In the genomic region with DNA sequence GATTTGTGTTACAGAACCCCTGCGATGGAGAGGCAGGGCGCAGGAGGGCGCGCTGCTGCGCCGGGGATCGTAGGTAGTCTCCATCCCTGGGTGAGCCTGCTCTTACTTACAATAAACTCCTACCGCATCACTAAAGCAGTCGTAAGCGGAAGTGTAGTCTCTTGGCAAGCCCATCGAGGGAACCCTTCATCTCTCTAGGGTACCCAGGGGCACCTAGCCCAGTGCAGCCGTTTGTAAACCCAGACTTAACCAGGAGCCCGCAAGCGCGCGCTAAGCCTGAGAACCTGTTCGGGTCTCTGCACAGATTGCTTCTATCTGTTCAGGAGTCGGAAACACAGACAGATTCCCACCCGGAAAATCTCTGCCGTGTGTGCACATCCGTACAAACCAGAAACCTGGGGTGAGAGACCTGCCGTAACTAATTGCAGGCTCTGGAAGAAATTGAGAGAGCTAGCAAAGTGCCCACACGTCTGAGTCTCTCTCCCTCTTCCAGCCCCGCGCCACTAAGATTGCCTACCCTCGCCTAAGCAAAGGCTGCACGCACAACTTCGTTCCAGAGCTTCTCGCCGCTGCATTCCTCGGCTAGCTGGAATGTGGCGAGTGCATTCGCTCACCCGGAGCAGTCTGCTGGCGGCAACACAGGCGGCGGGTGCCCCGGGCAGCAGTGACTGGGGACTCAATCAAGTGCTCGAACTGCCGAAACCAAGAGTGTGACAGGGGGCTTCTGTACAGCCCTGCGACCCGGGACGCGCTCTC, we compare ENCODE assay signal across 8 mouse cellular contexts. TPM values are rescaled to one million over a fixed set of nuclear protein-coding genes. Genes with fewer than 3 reads are reported as not detected.
A peak's percentile ranks its signal among the peaks of the same experiment; 100 is the strongest.
DNase-seq lines count a peak whose midpoint lies in the region; ATAC-seq and TF ChIP-seq lines count a peak whose summit lies in the region.

No protein-coding gene starts in this region.

- H3K9me3 ChIP-seq in ES-Bruce4 (replicated peaks; ENCODE audit: control insufficient read depth, insufficient read depth, low read length, poor library complexity, severe bottlenecking), result no peaks in the 10 kb centered on the region
- H3K9me3 ChIP-seq in forebrain, embryonic 11.5 days (ENCODE audit: control insufficient read depth, low read length), result no peaks in the 10 kb centered on the region
- H3K9me3 ChIP-seq in intestine, embryonic 16.5 days (ENCODE audit: control insufficient read depth, low read length), result no peaks in the 10 kb centered on the region

- DNase-seq in adrenal gland, postnatal 10 days, result peak; percentile 30
- DNase-seq in adrenal gland, postnatal 4 days (ENCODE audit: low spot score in 2 of 2), result no peak
- DNase-seq in forebrain, embryonic 11.5 days (ENCODE audit: low spot score), result peak; percentile 69
- peak; percentile 28 for DNase-seq in lung, postnatal 10 days
- peak; percentile 39 for DNase-seq in thymus, postnatal 4 days
- no peak for DNase-seq in spleen, adult 12 weeks (ENCODE audit: low spot score)

- H3K4me2 ChIP-seq in forebrain, embryonic 11.5 days (ENCODE audit: low read depth, low read length, severe bottlenecking), result peak overlapping the region; percentile 96
- H3K4me2 ChIP-seq in intestine, embryonic 16.5 days (ENCODE audit: low read depth, low read length), result peak overlapping the region; percentile 98

- H3K4me3 ChIP-seq in ES-Bruce4 (ENCODE audit: low read depth, low read length), result peak overlapping the region; percentile 61
- H3K4me3 ChIP-seq in forebrain, embryonic 11.5 days (ENCODE audit: low read depth, low read length), result peak overlapping the region; percentile 49
- H3K4me3 ChIP-seq in intestine, embryonic 16.5 days (ENCODE audit: low read length), result peak overlapping the region; percentile 20

- peak; percentile 7; the same call in 1 of the 2 replicates for ATAC-seq in forebrain, embryonic 11.5 days (replicated peaks; ENCODE audit: low FRiP score)
- ATAC-seq in intestine, embryonic 16.5 days, result no peak

- H3K27ac ChIP-seq in ES-Bruce4 (ENCODE audit: insufficient read depth, low read length), result no peak overlapping the region
- no peak overlapping the region for H3K27ac ChIP-seq in forebrain, embryonic 11.5 days (ENCODE audit: low read depth, low read length)
- H3K27ac ChIP-seq in intestine, embryonic 16.5 days (ENCODE audit: low read length), result no peak overlapping the region

- peaks cover 46% of the 10 kb centered on the region for H3K27me3 ChIP-seq in ES-Bruce4 (ENCODE audit: control insufficient read depth, insufficient read depth, low read length, poor library complexity, severe bottlenecking)
- peaks cover 89% of the 10 kb centered on the region for H3K27me3 ChIP-seq in forebrain, embryonic 11.5 days (ENCODE audit: control insufficient read depth, insufficient read depth, low read length)
- peaks cover 81% of the 10 kb centered on the region for H3K27me3 ChIP-seq in intestine, embryonic 16.5 days (replicated peaks; ENCODE audit: control insufficient read depth, insufficient read depth, low read length)

- H3K4me1 ChIP-seq in ES-Bruce4 (ENCODE audit: control insufficient read depth, insufficient read depth, low read length), result no peaks in the 10 kb centered on the region
- peaks cover 24% of the 10 kb centered on the region for H3K4me1 ChIP-seq in forebrain, embryonic 11.5 days (replicated peaks; ENCODE audit: control insufficient read depth, insufficient read depth, low read length)
- peaks cover 19% of the 10 kb centered on the region for H3K4me1 ChIP-seq in intestine, embryonic 16.5 days (ENCODE audit: control insufficient read depth, insufficient read depth, low read length)

- TF ChIP-seq EP300 in ES-Bruce4 (IDR thresholded peaks at IDR 0.05; ENCODE audit: insufficient read depth, low read depth, low read length), result no peak

- WGBS in forebrain, embryonic 11.5 days, result under 1% methylated on average over 44 of the region's 44 CpGs
- WGBS in intestine, embryonic 16.5 days, result under 1% methylated on average over 44 of the region's 44 CpGs

- peak; percentile 30 for TF ChIP-seq CTCF in ES-Bruce4 (IDR thresholded peaks at IDR 0.05; ENCODE audit: low read depth, low read length)

- H3K9ac ChIP-seq in ES-Bruce4 (ENCODE audit: low read depth, poor library complexity, severe bottlenecking), result no peak overlapping the region
- H3K9ac ChIP-seq in forebrain, embryonic 11.5 days (ENCODE audit: low read length), result no peak overlapping the region
- no peak overlapping the region for H3K9ac ChIP-seq in intestine, embryonic 16.5 days (ENCODE audit: low read depth, low read length)

- no peaks in the 10 kb centered on the region for H3K36me3 ChIP-seq in ES-Bruce4 (ENCODE audit: control insufficient read depth, insufficient read depth, low read length, poor library complexity, severe bottlenecking)
- no peaks in the 10 kb centered on the region for H3K36me3 ChIP-seq in forebrain, embryonic 11.5 days (ENCODE audit: control insufficient read depth, insufficient read depth, low read length)
- no peaks in the 10 kb centered on the region for H3K36me3 ChIP-seq in intestine, embryonic 16.5 days (ENCODE audit: control insufficient read depth, insufficient read depth, low read length)

- TF ChIP-seq POLR2A in ES-Bruce4 (IDR thresholded peaks at IDR 0.05; ENCODE audit: insufficient read depth, low read length), result no peak

RNA-seq across cellular contexts. Expression of a gene that starts 10.7 kb away (rescaled TPM):
- not detected for total RNA-seq in adrenal gland, postnatal 10 days (2021)
- total RNA-seq in adrenal gland, postnatal 4 days (2021), result under 1 TPM; 0.06 TPM
- polyA plus RNA-seq in ES-Bruce4 (2011; ENCODE audit: insufficient read depth, insufficient read length, low read depth, missing spikeins), result not detected in 2 replicates
- polyA plus RNA-seq in forebrain, embryonic 11.5 days (2014; fragmentation: Nextera tagmentation; extraction: Ambion mirVana), result 0.07 and 0.08 TPM in 2 replicates
- polyA plus RNA-seq in intestine, embryonic 16.5 days (2015; fragmentation: Nextera tagmentation; extraction: Ambion mirVana), result 0.10 TPM in 1 of 2 replicates, not detected in the other

Comparison
In these comparisons a context has a peak if more than half of its experiments do, and no peak if none do; other contexts are left out.
1. DNase-seq: peak in adrenal gland, postnatal 10 days (single experiment), forebrain, embryonic 11.5 days (single experiment), lung, postnatal 10 days (single experiment) and thymus, postnatal 4 days (single experiment); none in adrenal gland, postnatal 4 days (0 of 2) and spleen, adult 12 weeks (single experiment).
2. Peak in every context shown above with its lines, with median percentiles within 50 percentile points of each other: H3K4me3 ChIP-seq.